Mouse (Mus musculus) hindbrain, embryonic 15.5 days (tissue): ENCODE results near the gene Prkg1. TPM values are rescaled to one million over a fixed set of nuclear protein-coding genes. Genes with fewer than 3 reads are reported as not detected.
"Not testable (repeated sequence)": the region's sequence is repeated elsewhere in the genome, so short reads cannot be mapped to it uniquely, and the experiment has no call there.

Source experiments
- ATAC-seq: fragments of 200-750 bp; cut with Nextera tagmentation; 2 replicates; pipeline ENCODE4 v1.8.0; 2017; ENCODE audit warnings: low read depth, moderate number of reproducible peaks, moderate TSS enrichment; ENCODE audit not compliant: low FRiP score
- H3K27ac ChIP-seq: fragments of 300-500 bp; sonication (generic); replicated peaks from 2 replicates; pipeline ENCODE4 v1.5.1; 2015; ENCODE audit warnings: mild to moderate bottlenecking, inconsistent platforms
- H3K27me3 ChIP-seq: fragments of 300-500 bp; sonication (generic); 2 replicates; pipeline ENCODE4 v1.6.1; 2015; ENCODE audit warnings: control low read depth, inconsistent platforms
- H3K36me3 ChIP-seq: fragments of 300-500 bp; sonication (generic); 2 replicates; pipeline ENCODE4 v1.6.1; 2015; ENCODE audit warnings: control low read depth, inconsistent platforms
- H3K4me1 ChIP-seq: fragments of 300-500 bp; sonication (generic); replicated peaks from 2 replicates; pipeline ENCODE4 v1.6.1; 2015; ENCODE audit warnings: control low read depth, inconsistent platforms
- H3K4me2 ChIP-seq: fragments of 300-500 bp; sonication (generic); 2 replicates; pipeline ENCODE4 v1.6.1; 2015; ENCODE audit warnings: moderate library complexity, mild to moderate bottlenecking, inconsistent platforms
- H3K4me3 ChIP-seq: fragments of 300-500 bp; sonication (generic); 2 replicates; pipeline ENCODE4 v1.5.1; 2015; ENCODE audit warnings: mild to moderate bottlenecking, inconsistent platforms
- H3K9ac ChIP-seq: fragments of 300-500 bp; sonication (generic); 2 replicates; pipeline ENCODE4 v1.6.1; 2015; ENCODE audit warnings: inconsistent platforms
- H3K9me3 ChIP-seq: fragments of 300-500 bp; sonication (generic); 2 replicates; pipeline ENCODE4 v1.6.1; 2016; ENCODE audit warnings: control low read depth, inconsistent platforms
- WGBS: fragments of 180-500 bp; shearing (Covaris S2); methylation state at CpG from one replicate; pipeline ENCODE4 v1.1.7; 2015; 5-methylcytosine and 5-hydroxymethylcytosine counted together
- polyA plus RNA-seq: library from polyadenylated mRNA; unstranded; fragments of >200 nt; fragmentation: Nextera tagmentation; extraction: Ambion mirVana; gene quantifications from 2 replicates; pipeline ENCODE4 v1.2.1, GENCODE M21; 2015

Gene Prkg1
- polyA plus RNA-seq, 1 experiment from 2014 or later = 5.0 TPM

DNA sequence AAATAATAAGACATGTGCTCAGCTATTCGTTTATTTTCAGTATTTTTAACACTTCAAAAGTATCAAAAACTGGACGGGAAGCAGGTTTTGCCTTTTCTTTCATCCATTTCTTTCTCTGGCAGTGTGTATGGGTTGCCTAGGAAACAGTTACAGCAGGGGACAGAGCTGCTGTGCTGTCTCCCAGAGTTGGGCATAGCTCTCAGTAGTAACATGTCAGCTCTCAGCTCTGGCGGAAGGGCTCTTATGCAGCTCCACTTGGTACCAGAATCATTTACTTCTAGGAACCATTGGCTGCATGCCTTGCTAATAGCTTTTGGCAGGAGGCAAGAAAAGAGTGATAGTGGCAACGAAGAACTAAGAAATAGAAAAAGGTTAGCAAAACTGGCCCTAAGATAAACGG lies 381.0 kb downstream of the Prkg1 start:
- peak; percentile 94 for ATAC-seq
- H3K4me2 ChIP-seq = peak overlapping the region; percentile 11; the same call in 1 of the 2 replicates
- H3K27ac ChIP-seq = no peak overlapping the region; the same call in 1 of the 2 replicates
- H3K4me3 ChIP-seq = no peak overlapping the region
- peaks cover 15% of the 10 kb centered on the region for H3K4me1 ChIP-seq
- no peaks in the 10 kb centered on the region for H3K27me3 ChIP-seq
- no peaks in the 10 kb centered on the region for H3K9me3 ChIP-seq
- WGBS = 44% methylated on average over 5 of the region's 5 CpGs
- no peaks in the 10 kb centered on the region for H3K36me3 ChIP-seq
- H3K9ac ChIP-seq = no peak overlapping the region

DNA sequence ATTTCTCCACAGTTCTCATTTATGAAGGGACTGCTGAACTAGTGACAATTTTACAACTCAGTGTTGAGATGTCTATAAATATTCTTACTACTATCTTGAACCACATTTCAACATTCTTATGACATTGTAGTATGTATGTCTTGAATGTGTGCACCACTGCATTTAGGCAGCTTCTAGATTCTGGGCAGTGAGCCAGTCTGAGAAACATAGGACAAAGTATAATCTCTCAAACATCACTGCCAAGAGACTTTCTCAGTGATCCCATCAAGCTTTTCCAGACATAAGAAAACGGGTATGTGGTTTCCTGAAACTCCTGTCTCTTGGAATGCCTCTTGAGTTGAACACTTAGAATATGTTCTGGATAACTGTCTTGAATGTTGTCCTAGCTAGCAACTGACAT lies 394.7 kb downstream of the Prkg1 start:
- ATAC-seq = no peak
- 71% methylated on average over 1 of the region's 1 CpGs for WGBS

DNA sequence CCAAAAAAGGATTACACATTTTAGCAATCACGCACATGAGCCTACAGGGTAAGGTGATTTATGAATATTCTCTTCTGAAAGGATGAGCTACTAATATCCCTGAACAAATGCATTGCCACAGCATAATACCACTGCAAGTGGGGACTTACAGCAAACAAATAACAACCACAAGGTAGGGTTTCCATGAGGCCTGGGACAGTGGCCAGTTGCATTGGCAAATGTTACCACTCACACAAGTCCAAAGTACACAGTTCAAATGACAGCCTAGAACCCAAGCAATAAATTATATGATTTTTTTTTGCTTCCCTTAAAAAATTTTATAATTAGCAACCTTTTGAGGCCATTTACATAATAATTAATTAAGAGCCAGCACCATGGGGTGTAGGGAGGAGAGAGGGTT lies 395.7 kb downstream of the Prkg1 start:
- no peak for ATAC-seq
- H3K9ac ChIP-seq = no peak overlapping the region
- H3K9me3 ChIP-seq = no peaks in the 10 kb centered on the region
- H3K4me2 ChIP-seq = no peak overlapping the region
- H3K4me3 ChIP-seq = no peak overlapping the region
- no peaks in the 10 kb centered on the region for H3K27me3 ChIP-seq
- no peak overlapping the region for H3K27ac ChIP-seq
- no peaks in the 10 kb centered on the region for H3K4me1 ChIP-seq
- 93% methylated on average over 1 of the region's 1 CpGs for WGBS
- H3K36me3 ChIP-seq = no peaks in the 10 kb centered on the region

More for the DNA sequence above, 394.7 kb downstream of the Prkg1 start:
- no peaks in the 10 kb centered on the region for H3K27me3 ChIP-seq
- no peaks in the 10 kb centered on the region for H3K36me3 ChIP-seq
- H3K4me3 ChIP-seq = no peak overlapping the region
- H3K9ac ChIP-seq = no peak overlapping the region
- no peak overlapping the region for H3K4me2 ChIP-seq
- no peaks in the 10 kb centered on the region for H3K4me1 ChIP-seq
- no peaks in the 10 kb centered on the region for H3K9me3 ChIP-seq
- H3K27ac ChIP-seq = no peak overlapping the region

DNA sequence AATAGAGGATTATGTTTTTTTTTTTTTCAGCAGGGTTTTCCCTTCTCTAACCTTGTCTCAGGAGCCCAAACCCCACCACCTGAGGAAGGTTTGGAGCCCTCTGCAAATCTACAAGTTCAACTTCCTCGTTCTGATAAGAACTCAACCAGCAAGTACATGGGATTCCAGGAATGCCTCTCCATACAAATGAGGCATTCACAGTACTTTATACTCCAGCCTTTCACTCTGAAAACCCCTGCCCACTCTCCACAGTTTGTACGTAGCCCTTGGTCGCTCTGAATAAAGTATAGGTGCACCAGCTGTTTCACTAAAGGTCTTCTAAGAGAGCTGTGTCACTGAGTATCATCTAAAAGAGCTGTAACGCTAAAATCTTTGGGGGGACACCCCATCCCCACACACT lies 402.8 kb downstream of the Prkg1 start:
- Histone ChIP-seq H3K27ac (no peak overlapping the region), H3K4me1 (0 out of 2 replicates have a peak, but pooled peaks cover 6% of the 10 kb centered on the region), H3K9me3 (no peaks in the 10 kb centered on the region), H3K4me3 (no peak overlapping the region), H3K27me3 (no peaks in the 10 kb centered on the region), H3K36me3 (no peaks in the 10 kb centered on the region), H3K9ac (no peak overlapping the region), H3K4me2 (no peak overlapping the region)
- 71% methylated on average over 4 of the region's 4 CpGs for WGBS
- ATAC-seq = no peak

DNA sequence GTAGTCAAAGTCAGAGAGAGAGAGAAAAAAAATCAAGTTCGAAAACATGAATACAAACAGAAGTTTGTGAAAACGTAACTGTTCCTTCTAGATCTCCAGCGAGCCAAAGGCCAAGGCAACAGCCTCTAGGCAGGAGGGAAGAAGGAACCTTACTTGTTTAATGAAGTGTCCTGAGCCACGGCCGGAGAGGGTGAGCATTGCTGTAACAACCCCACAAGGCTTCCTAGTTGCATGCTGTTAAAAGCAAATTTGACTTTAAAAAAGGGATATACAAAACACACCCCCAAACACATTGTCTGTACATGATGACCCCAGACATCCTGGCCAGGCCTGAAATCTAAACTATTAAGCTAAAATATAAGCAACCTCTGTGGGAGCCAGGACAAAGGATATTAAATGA lies 403.3 kb downstream of the Prkg1 start:
- H3K36me3 ChIP-seq = no peaks in the 10 kb centered on the region
- H3K27me3 ChIP-seq = no peaks in the 10 kb centered on the region
- H3K9ac ChIP-seq = no peak overlapping the region
- no peak overlapping the region for H3K4me2 ChIP-seq
- no peaks in the 10 kb centered on the region for H3K9me3 ChIP-seq
- 0 out of 2 replicates have a peak overlapping the region, but pooled peaks have one; percentile 26 for H3K27ac ChIP-seq
- H3K4me3 ChIP-seq = no peak overlapping the region
- WGBS = 65% methylated on average over 5 of the region's 5 CpGs
- ATAC-seq = no peak
- 0 out of 2 replicates have a peak, but pooled peaks cover 6% of the 10 kb centered on the region for H3K4me1 ChIP-seq

DNA sequence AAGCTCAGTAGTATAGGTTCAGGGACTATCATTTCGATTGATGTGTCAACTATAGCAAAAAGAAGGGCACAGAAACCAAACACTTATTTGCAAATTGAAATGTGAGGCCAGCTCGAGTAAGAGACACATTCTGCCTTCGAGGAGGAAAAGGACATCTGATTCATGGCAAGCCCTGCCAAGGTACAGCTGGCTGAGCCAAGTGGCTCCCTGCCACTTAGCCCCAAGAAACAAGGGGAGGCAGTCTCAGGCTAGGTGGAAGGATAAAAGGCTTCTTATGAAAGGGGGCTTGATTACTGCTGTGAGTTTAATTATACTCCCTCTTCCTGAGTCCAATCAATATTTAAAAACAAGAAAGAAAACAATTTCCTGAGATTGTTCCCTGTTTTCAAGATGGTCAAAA lies 403.7 kb downstream of the Prkg1 start:
- no peak overlapping the region for H3K4me3 ChIP-seq
- 49% methylated on average over 3 of the region's 3 CpGs for WGBS
- H3K27ac ChIP-seq = 0 out of 2 replicates have a peak overlapping the region, but pooled peaks have one; percentile 26
- H3K4me1 ChIP-seq = 0 out of 2 replicates have a peak, but pooled peaks cover 6% of the 10 kb centered on the region
- H3K36me3 ChIP-seq = no peaks in the 10 kb centered on the region
- no peak overlapping the region for H3K4me2 ChIP-seq
- H3K9ac ChIP-seq = no peak overlapping the region
- no peaks in the 10 kb centered on the region for H3K27me3 ChIP-seq
- no peaks in the 10 kb centered on the region for H3K9me3 ChIP-seq
- peak; percentile 74; the same call in 1 of the 2 replicates for ATAC-seq

DNA sequence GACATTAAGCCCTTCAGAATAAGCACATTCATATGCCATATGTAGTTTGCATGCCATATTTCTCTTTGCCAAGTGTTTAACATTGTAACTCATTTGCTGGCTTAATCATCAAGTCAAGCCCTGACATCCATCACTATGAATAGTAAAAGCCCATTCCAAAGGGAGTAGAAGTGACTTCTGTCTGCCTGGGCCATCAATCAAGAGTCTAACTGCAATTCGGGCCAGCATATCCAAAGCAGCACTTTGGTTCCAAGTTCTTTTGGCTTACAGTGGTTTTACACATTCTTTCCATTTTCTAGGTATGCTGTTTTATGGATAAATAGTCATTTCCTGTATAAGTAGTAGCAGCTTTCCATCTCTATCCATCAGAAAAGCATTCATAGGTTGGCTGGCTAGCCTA lies 409.9 kb downstream of the Prkg1 start:
- H3K27me3 ChIP-seq = no peaks in the 10 kb centered on the region
- no peak overlapping the region for H3K9ac ChIP-seq
- H3K4me1 ChIP-seq = no peaks in the 10 kb centered on the region
- no peak overlapping the region for H3K4me2 ChIP-seq
- WGBS = 65% methylated on average over 1 of the region's 1 CpGs
- no peaks in the 10 kb centered on the region for H3K9me3 ChIP-seq
- no peak overlapping the region for H3K27ac ChIP-seq
- ATAC-seq = no peak
- H3K4me3 ChIP-seq = no peak overlapping the region
- H3K36me3 ChIP-seq = no peaks in the 10 kb centered on the region

DNA sequence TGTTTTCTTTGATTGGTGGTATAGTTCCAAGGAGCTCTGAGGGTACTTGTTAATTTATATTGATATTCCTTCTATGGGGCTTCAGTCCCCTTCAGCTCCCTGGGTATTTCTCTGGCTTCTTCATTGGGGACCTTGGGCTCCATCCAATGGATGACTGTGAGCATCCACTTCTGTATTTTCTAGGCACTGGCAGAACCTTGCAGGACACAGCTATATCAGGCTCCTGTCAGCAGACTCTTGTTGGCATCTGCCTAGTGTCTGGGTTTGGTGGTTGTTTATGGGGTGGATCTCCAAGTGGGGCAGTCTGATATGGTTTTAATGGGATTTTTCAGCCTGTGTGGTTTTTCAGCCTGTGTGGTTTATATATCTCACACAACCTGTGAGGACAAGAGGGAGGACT lies 412.0 kb downstream of the Prkg1 start:
- not testable (repeated sequence) for H3K27me3 ChIP-seq, H3K36me3 ChIP-seq, ATAC-seq, H3K27ac ChIP-seq, H3K4me3 ChIP-seq, H3K4me2 ChIP-seq, H3K9me3 ChIP-seq, H3K9ac ChIP-seq, H3K4me1 ChIP-seq

DNA sequence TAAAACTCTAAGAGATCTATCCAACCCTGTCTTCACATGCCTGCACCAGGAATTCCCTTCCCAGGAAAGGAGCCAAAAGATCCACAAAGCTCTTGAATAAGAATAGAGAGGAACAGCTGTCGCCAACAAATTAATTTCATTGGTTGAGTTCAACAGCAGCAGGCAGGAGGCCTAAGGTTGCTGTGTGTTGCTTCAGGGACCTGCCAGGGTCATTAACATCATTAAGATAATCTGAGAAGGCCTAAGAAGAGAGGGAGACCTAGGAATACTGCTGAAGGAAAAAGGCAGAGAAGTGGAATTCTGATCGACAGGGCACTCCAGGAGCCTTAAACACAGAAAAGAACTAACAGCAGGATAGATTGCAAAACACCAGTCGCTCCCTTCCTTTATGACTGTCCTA lies 413.0 kb downstream of the Prkg1 start:
- Histone ChIP-seq H3K27ac (no peak overlapping the region), H3K27me3 (no peaks in the 10 kb centered on the region), H3K4me3 (no peak overlapping the region), H3K9ac (no peak overlapping the region), H3K9me3 (no peaks in the 10 kb centered on the region), H3K4me1 (no peaks in the 10 kb centered on the region), H3K4me2 (no peak overlapping the region), H3K36me3 (no peaks in the 10 kb centered on the region)
- no peak for ATAC-seq
- WGBS = 26% methylated on average over 3 of the region's 3 CpGs

DNA sequence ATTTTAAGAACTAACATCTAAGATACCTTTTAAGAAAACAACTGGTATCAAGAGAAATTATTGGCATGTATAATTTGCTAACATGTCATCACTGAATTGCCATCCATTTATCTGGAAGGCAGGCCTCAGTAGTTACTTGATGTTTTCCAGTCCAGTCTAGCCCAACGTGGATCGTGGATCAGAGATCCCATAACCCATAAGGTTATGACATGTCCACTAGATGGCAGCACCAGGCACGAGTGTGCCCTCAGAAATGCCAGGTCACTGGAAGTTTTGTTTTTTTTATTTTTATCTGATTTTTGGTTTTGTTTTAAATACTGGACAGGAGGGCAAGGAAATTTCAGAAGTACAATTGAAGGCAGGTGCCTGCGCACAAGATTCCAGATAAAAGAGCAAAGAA lies 422.7 kb downstream of the Prkg1 start:
- H3K4me1 ChIP-seq = 0 out of 2 replicates have a peak, but pooled peaks cover 8% of the 10 kb centered on the region
- H3K4me2 ChIP-seq = no peak overlapping the region
- H3K9me3 ChIP-seq = no peaks in the 10 kb centered on the region
- H3K27ac ChIP-seq = no peak overlapping the region
- WGBS = 29% methylated on average over 4 of the region's 4 CpGs
- no peaks in the 10 kb centered on the region for H3K36me3 ChIP-seq
- peak; percentile 75; the same call in 1 of the 2 replicates for ATAC-seq
- H3K4me3 ChIP-seq = no peak overlapping the region
- H3K27me3 ChIP-seq = no peaks in the 10 kb centered on the region
- H3K9ac ChIP-seq = no peak overlapping the region

DNA sequence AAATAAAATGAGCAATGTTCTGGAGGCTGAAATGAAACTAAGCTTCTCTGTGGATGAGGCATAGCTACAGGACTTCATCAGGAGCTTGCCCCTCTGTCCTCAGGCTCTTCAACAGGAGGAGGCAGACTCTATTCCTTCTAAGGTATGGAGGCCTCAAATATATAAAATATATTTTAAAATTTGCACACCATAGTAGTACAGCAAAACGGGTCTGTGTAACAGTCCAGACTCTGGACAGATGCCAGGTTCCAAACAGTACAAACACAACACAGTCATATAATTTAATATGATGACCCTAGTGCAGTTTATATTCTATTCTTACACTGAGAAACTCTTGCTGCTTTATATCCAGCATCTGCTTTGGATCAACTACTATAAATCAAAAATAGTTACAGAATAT lies 423.9 kb downstream of the Prkg1 start:
- H3K27ac ChIP-seq = no peak overlapping the region
- no peaks in the 10 kb centered on the region for H3K9me3 ChIP-seq
- H3K4me2 ChIP-seq = no peak overlapping the region
- H3K9ac ChIP-seq = no peak overlapping the region
- no peak for ATAC-seq
- no peaks in the 10 kb centered on the region for H3K36me3 ChIP-seq
- no peaks in the 10 kb centered on the region for H3K27me3 ChIP-seq
- no peak overlapping the region for H3K4me3 ChIP-seq
- 0 out of 2 replicates have a peak, but pooled peaks cover 8% of the 10 kb centered on the region for H3K4me1 ChIP-seq
- WGBS = 65% methylated on average over 1 of the region's 1 CpGs

DNA sequence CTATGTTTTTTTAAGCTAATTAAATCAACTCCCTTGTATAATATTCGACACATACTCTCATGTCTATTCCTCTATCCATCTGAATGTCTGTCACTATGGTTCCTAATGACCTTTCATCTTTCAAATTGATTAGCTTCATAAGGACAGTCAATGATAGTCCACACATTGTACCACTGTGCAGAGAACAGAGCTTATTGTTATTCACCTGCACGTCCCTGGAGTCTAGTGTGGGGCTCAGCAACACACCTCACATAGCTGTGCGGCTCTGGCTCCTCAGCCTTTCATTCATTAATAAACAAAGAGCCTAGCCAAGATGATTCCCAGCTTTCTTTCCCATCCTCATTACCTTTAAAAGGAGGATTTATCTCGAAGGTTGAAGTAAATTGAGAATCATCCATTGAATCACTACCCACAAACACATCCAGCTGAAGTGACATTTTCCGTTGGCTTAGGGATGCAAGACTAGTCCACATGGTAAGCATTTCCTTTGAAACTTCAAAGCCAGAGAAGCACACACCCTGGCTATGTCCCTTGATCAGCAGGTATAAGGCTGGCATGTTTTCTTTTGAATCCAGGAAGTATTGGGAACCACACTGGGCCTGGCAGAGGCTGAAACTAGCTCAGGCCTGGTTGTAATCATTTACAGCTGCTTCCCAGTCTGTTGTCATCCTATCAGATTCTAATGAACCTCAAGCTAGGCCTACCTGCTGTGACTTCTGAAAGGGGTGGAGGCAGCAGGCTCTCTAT lies 426.3 kb downstream of the Prkg1 start:
- ATAC-seq = peak; percentile 63; the same call in 1 of the 2 replicates
- no peaks in the 10 kb centered on the region for H3K36me3 ChIP-seq
- H3K27me3 ChIP-seq = no peaks in the 10 kb centered on the region
- no peak overlapping the region for H3K27ac ChIP-seq
- no peaks in the 10 kb centered on the region for H3K9me3 ChIP-seq
- no peak overlapping the region for H3K4me2 ChIP-seq
- H3K4me1 ChIP-seq = no peaks in the 10 kb centered on the region
- no peak overlapping the region for H3K9ac ChIP-seq
- WGBS = 58% methylated on average over 5 of the region's 5 CpGs
- no peak overlapping the region for H3K4me3 ChIP-seq

DNA sequence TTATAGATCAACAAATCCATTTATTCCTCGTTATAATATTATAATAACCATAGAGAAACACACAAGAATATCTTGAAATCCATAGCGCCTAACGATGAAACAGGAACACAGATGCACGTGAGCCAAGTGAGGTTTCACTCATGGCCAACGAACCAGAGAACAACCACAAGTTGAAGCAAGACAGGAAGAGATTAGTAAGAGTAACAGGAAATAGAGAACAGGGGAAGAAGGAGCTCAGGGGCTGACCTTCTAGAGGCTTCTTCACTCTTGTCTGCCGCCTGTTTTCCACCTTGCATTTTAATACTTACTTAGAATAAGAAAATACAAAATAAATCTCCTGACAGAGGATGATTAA lies 427.0 kb downstream of the Prkg1 start:
- H3K27me3 ChIP-seq = no peaks in the 10 kb centered on the region
- no peaks in the 10 kb centered on the region for H3K36me3 ChIP-seq
- no peak overlapping the region for H3K9ac ChIP-seq
- no peak overlapping the region for H3K4me3 ChIP-seq
- ATAC-seq = no peak
- H3K4me1 ChIP-seq = no peaks in the 10 kb centered on the region
- H3K27ac ChIP-seq = no peak overlapping the region
- H3K4me2 ChIP-seq = no peak overlapping the region
- no peaks in the 10 kb centered on the region for H3K9me3 ChIP-seq
- 79% methylated on average over 6 of the region's 6 CpGs for WGBS
